Mouse (Mus musculus) neural tube, embryonic 15.5 days (tissue): ENCODE data around the gene Mrps6. TPM values are rescaled to one million over a fixed set of nuclear protein-coding genes. Genes with fewer than 3 reads are reported as not detected.
A peak's percentile ranks its signal among the peaks of the same experiment; 100 is the strongest.

ENCODE experiments used
- ATAC-seq: fragments of 200-750 bp; cut with Nextera tagmentation; 2 replicates; pipeline ENCODE4 v1.8.0; 2017; ENCODE audit warnings: mild to moderate bottlenecking, moderate TSS enrichment, moderate library complexity; ENCODE audit not compliant: low FRiP score
- H3K27ac ChIP-seq: fragments of 300-500 bp; sonication (generic); replicated peaks from 2 replicates; pipeline ENCODE4 v1.5.1; 2015; ENCODE audit warnings: mild to moderate bottlenecking, inconsistent platforms
- H3K27me3 ChIP-seq: fragments of 300-500 bp; sonication (generic); replicated peaks from 2 replicates; pipeline ENCODE4 v1.6.1; 2015; ENCODE audit warnings: inconsistent platforms
- H3K36me3 ChIP-seq: fragments of 300-500 bp; sonication (generic); 2 replicates; pipeline ENCODE4 v1.6.1; 2015; ENCODE audit warnings: inconsistent platforms
- H3K4me1 ChIP-seq: fragments of 300-500 bp; sonication (generic); 2 replicates; pipeline ENCODE4 v1.6.1; 2015; ENCODE audit warnings: inconsistent platforms
- H3K4me2 ChIP-seq: fragments of 300-500 bp; sonication (generic); 2 replicates; pipeline ENCODE4 v1.6.1; 2015; ENCODE audit warnings: inconsistent platforms, mild to moderate bottlenecking, moderate library complexity
- H3K4me3 ChIP-seq: fragments of 300-500 bp; sonication (generic); replicated peaks from 2 replicates; pipeline ENCODE4 v1.5.1; 2015; ENCODE audit warnings: mild to moderate bottlenecking, inconsistent platforms
- H3K9ac ChIP-seq: fragments of 300-500 bp; sonication (generic); replicated peaks from 2 replicates; pipeline ENCODE4 v1.6.1; 2015; ENCODE audit warnings: mild to moderate bottlenecking, inconsistent platforms
- H3K9me3 ChIP-seq: fragments of 300-500 bp; sonication (generic); replicated peaks from 2 replicates; pipeline ENCODE4 v1.6.1; 2016; ENCODE audit warnings: inconsistent platforms
- WGBS: fragments of 180-500 bp; shearing (Covaris S2); methylation state at CpG from one replicate; pipeline ENCODE4 v1.1.7; 2015; ENCODE audit warnings: mixed read lengths; 5-methylcytosine and 5-hydroxymethylcytosine counted together
- polyA plus RNA-seq: library from polyadenylated mRNA; unstranded; fragments of >200 nt; fragmentation: Nextera tagmentation; extraction: Ambion mirVana; gene quantifications from 2 replicates; pipeline ENCODE4 v1.2.1, GENCODE M21; 2015

Gene Mrps6
- polyA plus RNA-seq: 169 and 180 TPM in 2 replicates

- Histone ChIP-seq H3K36me3 (peaks cover 17% of the 10 kb centered on the region), H3K9me3 (no peaks in the 10 kb centered on the region), H3K4me2 (peak within 1 kb of the TSS; percentile 83), H3K27me3 (no peaks in the 10 kb centered on the region), H3K9ac (peak within 1 kb of the TSS; percentile 82), H3K4me1 (peaks cover 37% of the 10 kb centered on the region), H3K27ac (peak within 1 kb of the TSS; percentile 92), H3K4me3 (peak within 1 kb of the TSS; percentile 95)
- WGBS: under 1% methylated on average over 88 of the region's 99 CpGs
- ATAC-seq: peak; percentile 94
These were observed at the start of gene Mrps6, which contains the start of the genes Gm49711 and Slc5a3 for GRCm38 (mm10) chr16:92057852-92058643. Mrps6 (plus strand) TSS chr16:92058270. Gm49711 (plus strand) TSS chr16:92058316. Slc5a3 (plus strand) TSS chr16:92058322.

GRCm38 (mm10) chr16:92009586-92009985, 48.5 kb upstream of the Mrps6 start:
- 90% methylated on average over 2 of the region's 2 CpGs for WGBS
- no peak for ATAC-seq
- H3K27me3 ChIP-seq: no peaks in the 10 kb centered on the region
- no peaks in the 10 kb centered on the region for H3K36me3 ChIP-seq
- H3K9ac ChIP-seq: no peak overlapping the region
- no peak overlapping the region for H3K4me2 ChIP-seq
- H3K9me3 ChIP-seq: no peaks in the 10 kb centered on the region
- no peaks in the 10 kb centered on the region for H3K4me1 ChIP-seq
- H3K4me3 ChIP-seq: no peak overlapping the region
- H3K27ac ChIP-seq: no peak overlapping the region

DNA sequence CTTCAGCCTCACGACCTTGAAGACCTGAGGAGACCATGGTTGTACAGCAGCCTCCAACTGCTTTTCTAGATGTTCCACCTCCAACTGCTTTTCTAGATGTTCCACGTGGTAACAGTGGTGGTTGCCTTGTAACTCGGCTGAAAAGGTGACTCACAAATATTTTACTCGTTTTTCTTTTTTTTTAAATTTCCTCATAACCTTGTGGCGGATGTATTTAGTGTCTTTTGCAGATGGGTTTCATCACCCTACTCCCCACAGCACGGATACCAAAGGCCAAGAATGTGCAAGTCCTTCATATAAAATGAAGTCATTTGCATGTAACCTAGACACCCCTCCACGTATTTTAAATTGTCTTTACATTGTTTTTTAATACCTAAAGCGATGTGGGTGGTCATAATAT, 41.3 kb upstream of the Mrps6 start:
- ATAC-seq: no peak
- 92% methylated on average over 8 of the region's 8 CpGs for WGBS

DNA sequence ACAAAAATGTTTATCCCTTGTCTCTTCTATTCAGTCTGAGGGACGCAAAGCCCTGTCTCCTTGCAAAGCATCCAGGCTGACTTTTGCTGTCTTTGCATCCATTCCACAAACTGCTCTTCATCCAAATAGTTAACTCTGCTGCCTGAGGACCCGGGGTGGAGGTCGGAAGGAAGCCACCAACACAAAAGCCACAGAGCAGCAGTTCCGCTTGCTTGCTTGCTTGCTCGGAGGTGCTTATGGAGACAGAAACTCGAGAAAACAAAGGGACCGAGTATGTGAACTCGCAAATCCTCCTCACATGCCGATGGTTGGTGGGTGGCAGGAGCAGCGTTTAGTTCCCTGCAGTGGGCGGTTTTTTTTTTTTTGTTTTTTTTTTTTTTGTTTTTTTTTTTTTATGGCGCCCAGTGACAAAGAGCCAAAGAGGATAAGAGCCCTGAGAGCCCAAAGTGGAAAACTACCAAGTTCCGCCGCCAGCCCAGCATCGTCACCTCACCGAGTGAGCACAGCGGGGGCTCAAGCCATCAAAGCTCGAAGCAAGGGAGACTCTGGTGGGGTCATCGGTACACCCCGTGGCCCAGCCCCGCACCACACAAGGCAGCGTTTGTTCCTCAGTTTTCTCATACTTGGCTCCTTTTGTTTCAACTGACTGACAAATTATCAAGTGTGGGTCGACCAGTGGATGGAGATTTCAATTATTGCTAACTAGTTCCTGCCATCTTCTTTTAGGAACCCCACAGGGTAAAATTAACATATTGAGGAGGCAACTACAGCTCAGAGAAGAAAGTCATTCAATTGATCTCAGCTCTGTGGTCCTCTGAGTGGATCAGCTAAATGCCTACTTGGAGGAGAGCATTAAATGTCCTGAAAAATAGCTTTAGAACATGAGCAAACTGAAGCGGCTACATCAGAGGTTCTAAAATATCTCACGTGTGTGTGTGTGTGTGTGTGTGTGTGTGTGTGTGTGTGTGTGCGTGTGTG, 38.6 kb upstream of the Mrps6 start:
- H3K4me2 ChIP-seq: peak overlapping the region; percentile 67
- ATAC-seq: peak; percentile 74
- WGBS: 5% methylated on average over 26 of the region's 26 CpGs
- H3K27ac ChIP-seq: peak overlapping the region; percentile 75
- peak overlapping the region; percentile 42 for H3K4me3 ChIP-seq
- peak overlapping the region; percentile 31 for H3K9ac ChIP-seq
- H3K9me3 ChIP-seq: no peaks in the 10 kb centered on the region
- no peaks in the 10 kb centered on the region for H3K36me3 ChIP-seq
- peaks cover 12% of the 10 kb centered on the region for H3K4me1 ChIP-seq
- no peaks in the 10 kb centered on the region for H3K27me3 ChIP-seq

More for the DNA sequence above, 41.3 kb upstream of the Mrps6 start:
- Histone ChIP-seq H3K27me3 (no peaks in the 10 kb centered on the region), H3K4me2 (no peak overlapping the region), H3K27ac (no peak overlapping the region), H3K4me1 (peaks cover 12% of the 10 kb centered on the region), H3K9ac (no peak overlapping the region), H3K36me3 (no peaks in the 10 kb centered on the region), H3K4me3 (no peak overlapping the region), H3K9me3 (no peaks in the 10 kb centered on the region)

- no peak overlapping the region for H3K27ac ChIP-seq
- H3K4me3 ChIP-seq: no peak overlapping the region
- ATAC-seq: no peak
- 85% methylated on average over 12 of the region's 12 CpGs for WGBS
- no peak overlapping the region for H3K4me2 ChIP-seq
- no peaks in the 10 kb centered on the region for H3K27me3 ChIP-seq
- H3K4me1 ChIP-seq: peaks cover 12% of the 10 kb centered on the region
- no peak overlapping the region for H3K9ac ChIP-seq
- H3K9me3 ChIP-seq: no peaks in the 10 kb centered on the region
- no peaks in the 10 kb centered on the region for H3K36me3 ChIP-seq
These were observed 36.2 kb upstream of the Mrps6 start for GRCm38 (mm10) chr16:92021656-92022400.

- WGBS: 77% methylated on average over 20 of the region's 20 CpGs
- Histone ChIP-seq H3K9ac (no peak overlapping the region), H3K36me3 (no peaks in the 10 kb centered on the region), H3K27me3 (no peaks in the 10 kb centered on the region), H3K27ac (no peak overlapping the region), H3K4me3 (no peak overlapping the region), H3K9me3 (no peaks in the 10 kb centered on the region), H3K4me2 (no peak overlapping the region), H3K4me1 (peaks cover 12% of the 10 kb centered on the region)
- ATAC-seq: no peak
These were observed 35.4 kb upstream of the Mrps6 start for GRCm38 (mm10) chr16:92022494-92023283.

DNA sequence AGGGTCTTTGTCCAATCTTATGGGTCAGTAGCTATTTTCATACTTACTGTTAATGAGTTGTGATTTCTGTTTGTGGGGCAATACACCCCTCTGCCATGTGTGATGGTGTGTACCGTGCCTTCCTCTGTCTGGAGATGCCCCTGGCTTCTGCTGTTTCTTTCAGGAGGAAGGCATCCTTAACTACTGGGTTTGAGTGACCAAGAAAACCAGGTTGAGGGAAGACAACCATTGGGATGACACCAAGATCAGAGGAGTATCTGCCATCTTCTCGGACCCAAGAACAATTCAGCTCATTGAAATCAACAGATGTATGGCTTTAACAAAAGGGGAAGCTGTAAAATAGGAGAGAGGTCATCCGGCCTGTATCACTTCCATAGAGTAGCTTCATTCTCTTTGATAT, 24.8 kb upstream of the Mrps6 start:
- Histone ChIP-seq H3K27me3 (no peaks in the 10 kb centered on the region), H3K9ac (no peak overlapping the region), H3K9me3 (no peaks in the 10 kb centered on the region), H3K36me3 (no peaks in the 10 kb centered on the region), H3K4me1 (no peaks in the 10 kb centered on the region), H3K4me3 (no peak overlapping the region), H3K27ac (no peak overlapping the region), H3K4me2 (no peak overlapping the region)
- no peak for ATAC-seq
- WGBS: 83% methylated on average over 3 of the region's 3 CpGs

- ATAC-seq: no peak
- Histone ChIP-seq H3K4me1 (no peaks in the 10 kb centered on the region), H3K36me3 (no peaks in the 10 kb centered on the region), H3K9me3 (no peaks in the 10 kb centered on the region), H3K4me3 (no peak overlapping the region), H3K4me2 (no peak overlapping the region), H3K27me3 (no peaks in the 10 kb centered on the region), H3K9ac (no peak overlapping the region), H3K27ac (no peak overlapping the region)
- WGBS: 80% methylated on average over 5 of the region's 5 CpGs
These were observed 23.4 kb upstream of the Mrps6 start for GRCm38 (mm10) chr16:92034676-92035075.

DNA sequence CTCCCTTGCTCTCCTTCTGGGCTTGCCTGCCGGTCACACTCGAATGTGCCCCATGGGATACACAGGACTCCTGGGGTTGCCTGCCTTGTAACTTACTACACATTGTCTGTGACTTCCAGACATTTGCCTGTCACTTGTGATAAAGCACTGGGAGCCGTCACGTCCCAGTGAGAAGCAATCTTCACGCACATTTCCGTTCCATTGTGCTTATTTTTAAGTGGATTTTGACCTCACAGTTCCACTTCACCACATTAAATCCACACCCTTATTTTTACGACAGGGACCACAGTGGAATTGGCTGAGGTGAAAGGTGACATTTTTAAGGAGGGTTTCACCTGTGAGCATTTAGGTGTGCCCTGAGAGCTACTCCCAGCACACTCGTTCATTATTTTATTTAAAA, 21.4 kb upstream of the Mrps6 start:
- H3K27me3 ChIP-seq: no peaks in the 10 kb centered on the region
- no peaks in the 10 kb centered on the region for H3K36me3 ChIP-seq
- 35% methylated on average over 8 of the region's 8 CpGs for WGBS
- H3K4me1 ChIP-seq: no peaks in the 10 kb centered on the region
- no peak overlapping the region for H3K4me3 ChIP-seq
- ATAC-seq: no peak
- H3K9me3 ChIP-seq: no peaks in the 10 kb centered on the region
- no peak overlapping the region for H3K27ac ChIP-seq
- H3K4me2 ChIP-seq: no peak overlapping the region
- H3K9ac ChIP-seq: no peak overlapping the region

DNA sequence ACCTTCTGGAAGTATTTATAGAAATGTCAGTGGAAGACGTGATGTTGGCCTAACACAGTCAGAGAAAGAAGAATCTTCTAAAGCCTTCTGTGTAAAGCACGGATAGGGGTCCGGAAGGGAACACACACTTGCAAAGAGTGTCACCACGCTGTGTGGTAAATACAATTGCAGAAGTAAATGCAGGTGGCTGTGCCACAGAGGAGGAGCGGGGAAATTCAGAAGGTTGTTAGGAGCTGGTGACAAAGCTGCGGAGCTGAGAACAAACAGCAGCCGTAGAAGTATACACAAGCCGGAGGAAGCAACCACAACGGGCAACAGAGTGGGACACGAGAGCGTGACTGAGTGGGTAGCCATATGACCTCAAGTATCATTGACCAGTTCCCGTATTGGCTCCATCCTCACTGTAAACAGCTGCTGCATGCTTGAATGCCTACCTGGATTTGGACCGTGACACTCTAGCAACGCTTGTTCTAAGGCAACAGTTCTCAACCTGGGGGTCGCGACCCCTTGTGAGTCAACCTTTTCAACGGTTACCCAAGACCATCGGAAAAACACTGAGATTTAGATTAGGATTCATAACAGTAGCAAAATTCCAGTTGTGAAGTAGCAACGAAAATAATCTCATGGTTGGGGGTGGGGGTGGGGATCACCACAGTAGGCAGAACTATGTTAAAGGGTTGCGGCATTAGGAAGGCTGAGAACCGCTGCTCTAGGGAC, 20.0 kb upstream of the Mrps6 start:
- Histone ChIP-seq H3K9ac (no peak overlapping the region), H3K4me2 (no peak overlapping the region), H3K27me3 (no peaks in the 10 kb centered on the region), H3K36me3 (no peaks in the 10 kb centered on the region), H3K27ac (no peak overlapping the region), H3K9me3 (no peaks in the 10 kb centered on the region), H3K4me1 (no peaks in the 10 kb centered on the region), H3K4me3 (no peak overlapping the region)
- no peak for ATAC-seq
- 88% methylated on average over 21 of the region's 21 CpGs for WGBS
